Mouse (Mus musculus) midbrain, embryonic 14.5 days (tissue): ENCODE results near the gene Uck2. TPM values are rescaled to one million over a fixed set of nuclear protein-coding genes. Genes with fewer than 3 reads are reported as not detected.
A peak's percentile ranks its signal among the peaks of the same experiment; 100 is the strongest.

Experiments used
- ATAC-seq: fragments of 200-750 bp; cut with Nextera tagmentation; 2 replicates; pipeline ENCODE4 v1.8.0; 2017; ENCODE audit warnings: moderate number of reproducible peaks, moderate library complexity; ENCODE audit not compliant: low FRiP score, low TSS enrichment
- DNase-seq: peaks from one replicate; pipeline ENCODE4 v3.0.0-alpha.2; 2015
- H3K27ac ChIP-seq: fragments of 300-500 bp; sonication (generic); replicated peaks from 2 replicates; pipeline ENCODE4 v1.5.1; 2014; ENCODE audit warnings: mild to moderate bottlenecking, low read depth, low read length, moderate library complexity
- H3K27me3 ChIP-seq: fragments of 300-500 bp; sonication (generic); 2 replicates; pipeline ENCODE4 v1.6.1; 2014; ENCODE audit warnings: low read length, control low read depth, mixed read lengths; ENCODE audit not compliant: control insufficient read depth, insufficient read depth
- H3K36me3 ChIP-seq: fragments of 300-500 bp; sonication (generic); 2 replicates; pipeline ENCODE4 v1.6.1; 2014; ENCODE audit warnings: low read length, control low read depth; ENCODE audit not compliant: control insufficient read depth, insufficient read depth
- H3K4me1 ChIP-seq: fragments of 300-500 bp; sonication (generic); 2 replicates; pipeline ENCODE4 v1.6.1; 2014; ENCODE audit warnings: mild to moderate bottlenecking, antibody characterized with exemption, low read length, control low read depth; ENCODE audit not compliant: control insufficient read depth, insufficient read depth
- H3K4me2 ChIP-seq: fragments of 300-500 bp; sonication (generic); 2 replicates; pipeline ENCODE4 v1.6.1; 2014; ENCODE audit warnings: mild to moderate bottlenecking, low read length, moderate library complexity
- H3K4me3 ChIP-seq: fragments of 300-500 bp; sonication (generic); replicated peaks from 2 replicates; pipeline ENCODE4 v1.5.1; 2014; ENCODE audit warnings: low read depth, low read length
- H3K9ac ChIP-seq: fragments of 300-500 bp; sonication (generic); replicated peaks from 2 replicates; pipeline ENCODE4 v1.6.1; 2014; ENCODE audit warnings: mild to moderate bottlenecking, low read length, moderate library complexity
- H3K9me3 ChIP-seq: fragments of 300-500 bp; sonication (generic); 2 replicates; pipeline ENCODE4 v1.6.1; 2016; ENCODE audit warnings: low read length, control low read depth, mixed read lengths; ENCODE audit not compliant: control insufficient read depth
- WGBS: fragments of 180-500 bp; shearing (Covaris S2); extraction: QIAGEN DNeasy Blood & Tissue Kit; methylation state at CpG from one replicate; pipeline ENCODE4 v1.1.7; 2014; 5-methylcytosine and 5-hydroxymethylcytosine counted together
- polyA plus RNA-seq: library from polyadenylated mRNA; unstranded; fragments of >200 nt; fragmentation: Nextera tagmentation; extraction: Ambion mirVana; gene quantifications from 2 replicates; pipeline ENCODE4 v1.2.1, GENCODE M21; 2014

Uck2 gene
- polyA plus RNA-seq, 1 experiment from 2014 or later, result 54.1 TPM

DNA sequence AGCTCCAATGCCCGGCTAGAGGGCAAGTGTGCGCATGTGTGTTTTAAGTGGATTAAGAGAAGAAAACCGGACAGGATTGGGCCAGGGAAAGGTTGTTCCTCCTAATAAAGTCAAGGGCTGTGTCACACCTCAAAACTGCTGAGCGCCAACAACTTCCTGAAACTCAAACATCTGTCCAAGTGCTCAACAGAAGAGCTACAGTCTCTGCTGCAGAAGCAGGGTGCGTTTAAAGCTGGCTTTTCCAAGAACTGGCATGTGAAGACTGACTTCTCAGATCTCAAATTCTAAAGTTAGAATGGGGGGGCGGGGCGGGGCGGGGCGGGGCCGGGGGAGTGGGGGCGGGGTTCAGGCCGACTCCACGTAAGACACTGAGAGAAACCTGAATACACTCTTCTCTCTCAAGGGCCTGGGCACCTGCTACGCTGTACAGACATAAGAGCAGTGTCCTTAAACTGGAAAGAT, 15.7 kb downstream of the Uck2 start:
- Histone ChIP-seq H3K4me1 (peaks cover 31% of the 10 kb centered on the region), H3K9me3 (no peaks in the 10 kb centered on the region), H3K4me2 (no peak overlapping the region; the same call in 1 of the 2 replicates), H3K4me3 (no peak overlapping the region), H3K36me3 (no peaks in the 10 kb centered on the region), H3K27ac (peak overlapping the region; percentile 21; the same call in 1 of the 2 replicates), H3K27me3 (no peaks in the 10 kb centered on the region), H3K9ac (0 out of 2 replicates have a peak overlapping the region, but pooled peaks have one; percentile 9)
- DNase-seq (no peak), ATAC-seq (0 out of 2 replicates have a peak, but pooled peaks have one; percentile 18)
- WGBS, result 24% methylated on average over 14 of the region's 14 CpGs

DNA sequence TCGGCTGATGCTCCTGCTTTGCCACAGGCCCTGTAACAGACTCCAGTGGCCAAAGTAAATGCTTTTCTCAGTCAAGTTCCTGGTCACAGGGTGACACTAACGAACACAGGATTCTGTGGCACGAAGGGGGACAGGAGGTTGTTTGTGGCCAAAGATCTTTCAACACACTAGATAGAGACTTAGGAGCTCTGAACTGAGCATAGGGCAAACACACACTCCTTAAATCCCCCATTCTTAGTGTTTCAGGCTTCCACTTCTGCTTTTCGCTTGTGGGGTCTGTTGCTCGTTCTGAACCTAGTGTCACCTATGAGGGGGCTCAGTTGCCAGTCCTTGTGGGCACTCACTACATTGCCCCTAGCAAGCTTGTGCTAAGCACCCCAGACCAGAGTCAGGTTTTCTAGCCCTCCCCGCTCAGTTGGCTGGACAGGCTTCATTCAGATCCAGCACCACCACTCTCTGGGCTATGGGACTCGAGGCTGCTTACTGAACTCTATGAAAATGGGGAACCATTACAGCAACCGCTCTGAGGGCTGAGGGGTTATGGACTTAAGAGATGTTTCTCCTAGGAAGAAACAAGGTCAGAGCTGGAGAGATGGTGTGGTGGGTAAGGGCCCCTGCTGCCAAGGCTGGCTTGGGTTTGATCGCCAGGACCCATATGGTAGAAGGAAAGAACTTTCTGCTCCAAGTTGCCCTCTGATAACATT, 16.6 kb downstream of the Uck2 start:
- no peak overlapping the region for H3K27ac ChIP-seq
- H3K4me1 ChIP-seq, result peaks cover 27% of the 10 kb centered on the region
- 93% methylated on average over 9 of the region's 9 CpGs for WGBS
- ATAC-seq (no peak), DNase-seq (no peak)
- no peaks in the 10 kb centered on the region for H3K36me3 ChIP-seq
- H3K4me2 ChIP-seq, result no peak overlapping the region
- H3K9me3 ChIP-seq, result no peaks in the 10 kb centered on the region
- no peak overlapping the region for H3K9ac ChIP-seq
- H3K27me3 ChIP-seq, result no peaks in the 10 kb centered on the region
- no peak overlapping the region for H3K4me3 ChIP-seq

DNA sequence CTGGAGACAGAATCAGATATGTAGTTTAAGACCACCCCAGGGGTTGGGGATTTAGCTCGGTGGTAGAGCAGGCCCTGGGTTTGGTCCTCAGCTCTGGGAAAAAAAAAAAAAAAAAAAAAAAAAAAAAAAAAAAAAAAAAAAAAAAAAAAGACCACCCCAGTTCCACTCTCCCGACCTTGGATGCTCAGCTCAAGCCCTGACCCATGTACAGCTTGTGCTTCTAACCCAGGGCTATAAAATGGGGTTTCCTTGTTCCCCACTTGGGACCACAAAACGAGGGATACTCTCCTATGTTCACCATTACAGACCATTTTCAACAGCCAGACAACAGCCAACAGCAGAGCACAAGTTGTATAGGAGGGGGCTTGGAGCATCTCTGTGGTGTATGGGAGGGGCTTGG, 18.4 kb downstream of the Uck2 start:
- DNase-seq (no peak), ATAC-seq (no peak)
- H3K4me3 ChIP-seq, result no peak overlapping the region
- H3K9ac ChIP-seq, result no peak overlapping the region
- no peak overlapping the region for H3K4me2 ChIP-seq
- H3K27me3 ChIP-seq, result no peaks in the 10 kb centered on the region
- H3K9me3 ChIP-seq, result no peaks in the 10 kb centered on the region
- H3K27ac ChIP-seq, result no peak overlapping the region
- H3K36me3 ChIP-seq, result no peaks in the 10 kb centered on the region
- 64% methylated on average over 3 of the region's 3 CpGs for WGBS
- peaks cover 23% of the 10 kb centered on the region for H3K4me1 ChIP-seq

DNA sequence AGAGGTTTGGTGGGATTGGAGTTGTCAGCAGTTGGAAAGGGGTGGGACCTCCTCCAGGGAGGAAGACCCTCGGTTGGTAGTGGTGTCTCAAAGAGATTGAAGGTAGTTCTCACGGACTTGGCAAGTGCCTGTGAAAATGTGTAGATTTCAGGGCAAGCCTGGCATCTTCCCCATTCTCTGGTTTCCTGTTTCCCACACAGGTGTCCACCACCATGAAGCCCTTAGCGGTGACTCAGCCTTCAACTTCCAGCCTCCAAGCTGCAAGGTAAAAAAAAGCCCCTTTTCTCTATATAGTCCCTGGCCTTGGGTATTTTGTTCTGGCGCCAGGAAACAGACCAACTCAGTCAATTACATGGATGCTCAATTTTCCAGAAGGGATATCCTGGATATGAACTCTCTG, 19.8 kb downstream of the Uck2 start:
- Histone ChIP-seq H3K4me1 (peaks cover 9% of the 10 kb centered on the region), H3K27ac (no peak overlapping the region), H3K4me2 (no peak overlapping the region), H3K4me3 (no peak overlapping the region), H3K36me3 (no peaks in the 10 kb centered on the region), H3K9me3 (no peaks in the 10 kb centered on the region), H3K9ac (no peak overlapping the region), H3K27me3 (no peaks in the 10 kb centered on the region)
- WGBS, result 91% methylated on average over 4 of the region's 4 CpGs
- ATAC-seq (no peak), DNase-seq (no peak)

DNA sequence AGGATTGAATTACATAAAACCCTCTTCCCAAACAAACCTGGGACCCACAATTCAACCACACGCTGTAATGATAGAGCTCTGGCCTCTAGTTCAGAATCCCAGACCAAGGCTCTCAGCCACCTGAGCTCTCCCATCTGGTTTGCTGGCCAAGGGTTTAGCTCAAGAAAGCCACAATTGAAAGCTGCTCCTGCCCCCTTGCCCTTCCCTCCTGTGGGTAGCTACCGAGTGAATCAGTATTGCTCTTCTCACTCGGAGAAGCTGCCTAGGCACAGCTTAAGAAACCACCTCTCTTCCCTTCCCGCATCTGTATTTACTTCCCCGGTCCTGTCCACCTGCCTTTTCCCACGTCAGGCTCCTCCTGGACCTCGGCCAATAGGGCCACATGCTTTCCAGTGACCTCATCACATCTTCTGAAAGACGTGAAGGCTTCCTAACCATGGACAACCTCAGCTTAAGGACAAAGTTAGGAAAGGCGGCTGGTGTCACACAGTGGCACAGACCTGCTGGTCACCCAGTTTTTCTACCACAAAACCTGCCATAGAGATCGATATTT, 22.6 kb downstream of the Uck2 start:
- H3K9ac ChIP-seq, result no peak overlapping the region
- DNase-seq (no peak), ATAC-seq (no peak)
- H3K4me3 ChIP-seq, result no peak overlapping the region
- 77% methylated on average over 10 of the region's 10 CpGs for WGBS
- H3K4me2 ChIP-seq, result no peak overlapping the region
- H3K27ac ChIP-seq, result no peak overlapping the region
- H3K27me3 ChIP-seq, result no peaks in the 10 kb centered on the region
- no peaks in the 10 kb centered on the region for H3K9me3 ChIP-seq
- no peaks in the 10 kb centered on the region for H3K36me3 ChIP-seq
- no peaks in the 10 kb centered on the region for H3K4me1 ChIP-seq

DNA sequence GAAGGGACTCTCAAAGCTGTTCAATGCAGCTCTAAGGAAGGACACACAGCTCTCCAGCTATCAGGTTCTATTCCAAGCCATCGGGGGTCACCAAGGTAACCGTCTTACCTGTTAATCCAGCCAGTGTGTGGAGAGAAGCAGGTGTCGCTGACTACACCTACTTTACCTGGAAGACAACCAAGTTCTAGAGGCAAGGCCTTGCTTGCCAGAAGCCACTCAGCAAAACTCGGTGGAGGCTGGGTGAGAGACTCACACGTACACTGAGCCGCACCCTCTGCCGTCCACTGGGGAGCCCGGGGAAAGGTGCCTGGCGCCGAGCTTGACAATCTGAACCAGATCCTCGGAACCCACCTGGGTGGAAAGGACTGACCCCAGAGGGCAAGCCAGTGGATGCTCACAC, 23.4 kb downstream of the Uck2 start:
- Histone ChIP-seq H3K27me3 (no peaks in the 10 kb centered on the region), H3K9me3 (no peaks in the 10 kb centered on the region), H3K4me1 (no peaks in the 10 kb centered on the region), H3K9ac (no peak overlapping the region), H3K4me3 (no peak overlapping the region), H3K36me3 (no peaks in the 10 kb centered on the region), H3K4me2 (no peak overlapping the region), H3K27ac (no peak overlapping the region)
- no peak for ATAC-seq
- DNase-seq, result no peak
- 95% methylated on average over 11 of the region's 11 CpGs for WGBS

DNA sequence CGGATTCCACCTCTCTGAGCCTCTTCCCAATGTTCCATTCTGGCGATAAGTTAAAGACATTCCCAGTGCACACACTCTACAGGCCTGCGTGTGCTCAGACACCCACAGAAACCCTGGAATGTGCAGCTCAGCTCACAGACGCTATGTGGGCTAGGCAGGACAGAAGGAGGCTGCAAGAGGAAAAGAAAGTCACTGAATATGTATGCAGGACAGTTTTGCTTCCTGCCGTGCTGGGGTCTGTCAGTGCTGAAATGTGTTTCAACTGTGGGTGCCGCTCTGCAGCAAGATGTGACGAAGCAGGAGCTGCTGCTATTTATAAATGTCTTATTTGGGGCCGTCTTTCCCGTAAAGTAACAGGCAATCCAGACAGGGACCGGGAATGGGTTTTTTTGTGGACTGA, 25.4 kb downstream of the Uck2 start:
- H3K27ac ChIP-seq, result no peak overlapping the region
- DNase-seq (no peak), ATAC-seq (no peak)
- WGBS, result 67% methylated on average over 10 of the region's 10 CpGs
- H3K4me1 ChIP-seq, result no peaks in the 10 kb centered on the region
- no peaks in the 10 kb centered on the region for H3K36me3 ChIP-seq
- no peaks in the 10 kb centered on the region for H3K27me3 ChIP-seq
- no peaks in the 10 kb centered on the region for H3K9me3 ChIP-seq
- no peak overlapping the region for H3K4me2 ChIP-seq
- no peak overlapping the region for H3K4me3 ChIP-seq
- no peak overlapping the region for H3K9ac ChIP-seq

DNA sequence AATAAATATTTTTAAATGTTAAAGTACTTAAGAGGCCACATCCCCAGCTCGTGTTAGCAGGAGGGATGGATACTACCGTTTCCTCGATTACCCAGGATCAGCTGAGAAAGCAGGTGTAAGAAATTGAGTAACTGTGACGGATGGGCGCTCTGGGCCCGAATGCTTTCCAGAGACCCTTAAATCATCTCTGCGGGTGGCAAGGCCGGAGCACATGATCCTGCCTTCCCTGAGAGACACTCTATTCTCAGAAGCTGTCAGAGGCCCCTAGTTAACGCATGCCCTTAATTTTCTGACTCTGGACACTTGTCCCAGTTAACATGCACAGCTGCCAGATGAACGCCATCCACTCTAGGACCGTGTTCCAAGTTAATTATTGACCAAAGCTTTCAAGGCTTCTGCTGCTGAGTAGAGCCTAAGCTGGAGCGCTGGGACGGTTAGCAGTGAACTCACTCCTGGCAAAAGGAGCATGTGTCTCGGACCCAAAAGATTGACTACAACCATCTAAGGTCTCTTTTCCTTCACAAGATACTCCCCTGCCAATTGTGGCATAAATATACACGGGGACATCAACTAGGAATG, 28.3 kb downstream of the Uck2 start:
- DNase-seq (no peak), ATAC-seq (no peak)
- Histone ChIP-seq H3K9ac (no peak overlapping the region), H3K4me3 (no peak overlapping the region), H3K4me2 (no peak overlapping the region), H3K36me3 (no peaks in the 10 kb centered on the region), H3K4me1 (no peaks in the 10 kb centered on the region), H3K27ac (no peak overlapping the region), H3K9me3 (no peaks in the 10 kb centered on the region), H3K27me3 (no peaks in the 10 kb centered on the region)
- WGBS, result 80% methylated on average over 15 of the region's 15 CpGs

DNA sequence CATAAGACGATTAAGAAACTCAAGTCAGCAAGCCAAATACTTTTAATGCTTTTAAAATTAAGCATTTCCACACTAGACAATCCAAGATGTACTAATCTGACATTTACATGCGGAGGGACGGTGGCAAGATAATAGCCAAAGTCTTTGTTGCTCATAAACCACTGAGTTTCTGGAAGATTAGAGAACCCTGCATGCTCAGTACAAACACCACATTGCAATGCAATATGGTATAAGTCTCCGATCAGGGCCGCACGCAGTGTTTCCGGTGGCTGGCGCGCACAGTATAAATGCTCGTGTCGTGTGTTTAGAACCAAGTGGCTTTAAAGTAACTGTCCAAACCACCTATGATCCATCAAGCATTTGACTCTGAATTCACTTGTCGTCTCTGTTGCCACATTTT, 31.5 kb downstream of the Uck2 start:
- H3K36me3 ChIP-seq, result no peaks in the 10 kb centered on the region
- ATAC-seq, result no peak
- H3K9ac ChIP-seq, result no peak overlapping the region
- H3K9me3 ChIP-seq, result no peaks in the 10 kb centered on the region
- no peak overlapping the region for H3K4me3 ChIP-seq
- no peaks in the 10 kb centered on the region for H3K4me1 ChIP-seq
- no peaks in the 10 kb centered on the region for H3K27me3 ChIP-seq
- 92% methylated on average over 12 of the region's 12 CpGs for WGBS
- H3K27ac ChIP-seq, result no peak overlapping the region
- no peak overlapping the region for H3K4me2 ChIP-seq
- no peak for DNase-seq
